Mouse (Mus musculus): ENCODE data around the gene Elmo1.

The Elmo1 gene

DNA sequence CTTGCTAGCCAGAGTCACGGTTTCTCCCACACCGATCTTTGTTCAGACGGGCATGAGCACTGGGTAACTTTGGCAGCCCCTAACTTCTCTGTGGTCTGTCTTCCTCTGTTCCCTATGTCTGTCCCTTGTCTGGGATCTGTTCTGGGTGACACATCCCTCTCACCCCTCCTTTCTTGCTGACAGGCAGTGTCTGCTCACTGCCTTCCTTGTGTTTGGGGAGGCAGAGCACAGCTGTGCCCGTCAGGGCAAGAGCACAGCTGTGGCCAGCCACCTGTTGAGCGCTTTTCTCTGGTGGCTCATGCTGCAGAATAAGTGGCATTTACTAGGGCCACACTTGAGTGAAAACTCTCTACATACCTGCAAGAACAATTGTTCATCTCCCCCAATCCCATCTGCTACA, 116.7 kb downstream of the Elmo1 start:
- DNase-seq (ENCODE audit: low spot score), result no peak

- no peak for DNase-seq (ENCODE audit: low spot score)
Observed at GRCm38 (mm10) chr13:20207950-20208642, 117.7 kb downstream of the Elmo1 start.

- DNase-seq (ENCODE audit: low spot score), result no peak
Observed at GRCm38 (mm10) chr13:20208867-20209266, 118.5 kb downstream of the Elmo1 start.

DNA sequence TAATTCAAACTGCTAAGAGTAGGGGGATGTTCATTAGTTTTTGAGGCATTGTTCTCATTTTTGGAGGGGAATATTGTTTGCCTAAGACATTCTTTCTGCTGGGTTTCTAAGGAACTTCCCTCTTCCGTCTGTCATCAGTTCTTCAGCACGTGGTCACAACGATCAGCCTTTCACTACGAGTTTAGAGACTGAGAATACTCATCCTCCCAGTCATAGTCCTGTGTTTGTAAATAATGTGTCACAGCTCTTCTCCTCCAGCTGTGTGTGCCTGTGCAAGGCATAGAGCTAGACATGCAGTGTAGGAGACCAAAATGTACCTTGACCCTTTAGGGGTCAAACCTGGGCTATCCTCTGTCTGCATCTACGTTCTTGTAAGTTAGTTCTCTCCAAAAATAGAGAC, 121.4 kb downstream of the Elmo1 start:
- no peak for DNase-seq (ENCODE audit: low spot score)

DNA sequence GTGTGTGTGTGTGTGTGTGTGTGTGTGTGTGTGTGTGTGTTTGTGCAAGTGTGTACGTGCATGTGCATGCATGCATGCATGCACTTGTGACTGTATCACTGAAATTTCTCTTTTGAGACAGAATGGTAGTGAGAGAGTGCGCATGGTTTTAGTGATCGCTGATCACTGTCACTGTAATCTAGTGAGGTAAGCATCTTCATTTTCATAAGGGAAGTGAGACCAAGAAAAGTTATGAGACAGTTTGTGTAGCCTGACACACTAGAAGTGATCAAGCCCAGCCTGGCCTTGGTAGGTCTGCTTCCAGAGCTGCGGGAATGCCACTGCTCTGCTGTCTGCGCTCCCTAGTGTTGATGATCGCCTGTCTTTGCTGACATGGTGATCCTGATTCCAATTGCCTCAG, 122.3 kb downstream of the Elmo1 start:
- no peak for DNase-seq (ENCODE audit: low spot score)

- no peak for DNase-seq (ENCODE audit: low spot score)
Observed at GRCm38 (mm10) chr13:20213861-20214260, 123.5 kb downstream of the Elmo1 start.

- DNase-seq (ENCODE audit: low spot score), result no peak
Observed at GRCm38 (mm10) chr13:20217453-20218090, 127.2 kb downstream of the Elmo1 start.

DNA sequence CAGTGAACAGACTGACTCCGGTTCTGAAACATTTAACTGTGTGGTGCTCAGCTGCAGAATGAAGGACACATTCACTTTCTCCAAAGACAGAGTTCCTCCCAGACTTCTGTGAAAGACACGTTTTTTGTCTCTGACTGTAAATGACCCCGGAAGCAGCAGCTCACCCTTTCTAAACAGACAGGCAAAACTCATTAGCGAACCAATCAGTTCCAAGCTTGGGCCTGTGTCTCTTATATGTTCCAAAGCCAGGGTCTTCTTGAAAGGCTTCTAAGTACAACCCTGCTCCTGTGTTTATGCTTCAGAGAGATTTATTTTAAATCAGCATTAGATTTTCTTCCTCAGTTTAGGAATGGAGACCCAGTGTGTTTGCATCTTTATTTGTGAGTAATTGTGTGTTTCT, 127.7 kb downstream of the Elmo1 start:
- no peak for DNase-seq (ENCODE audit: low spot score)

- no peak for DNase-seq (ENCODE audit: low spot score)
Observed at GRCm38 (mm10) chr13:20220414-20220813, 130.0 kb downstream of the Elmo1 start.

DNA sequence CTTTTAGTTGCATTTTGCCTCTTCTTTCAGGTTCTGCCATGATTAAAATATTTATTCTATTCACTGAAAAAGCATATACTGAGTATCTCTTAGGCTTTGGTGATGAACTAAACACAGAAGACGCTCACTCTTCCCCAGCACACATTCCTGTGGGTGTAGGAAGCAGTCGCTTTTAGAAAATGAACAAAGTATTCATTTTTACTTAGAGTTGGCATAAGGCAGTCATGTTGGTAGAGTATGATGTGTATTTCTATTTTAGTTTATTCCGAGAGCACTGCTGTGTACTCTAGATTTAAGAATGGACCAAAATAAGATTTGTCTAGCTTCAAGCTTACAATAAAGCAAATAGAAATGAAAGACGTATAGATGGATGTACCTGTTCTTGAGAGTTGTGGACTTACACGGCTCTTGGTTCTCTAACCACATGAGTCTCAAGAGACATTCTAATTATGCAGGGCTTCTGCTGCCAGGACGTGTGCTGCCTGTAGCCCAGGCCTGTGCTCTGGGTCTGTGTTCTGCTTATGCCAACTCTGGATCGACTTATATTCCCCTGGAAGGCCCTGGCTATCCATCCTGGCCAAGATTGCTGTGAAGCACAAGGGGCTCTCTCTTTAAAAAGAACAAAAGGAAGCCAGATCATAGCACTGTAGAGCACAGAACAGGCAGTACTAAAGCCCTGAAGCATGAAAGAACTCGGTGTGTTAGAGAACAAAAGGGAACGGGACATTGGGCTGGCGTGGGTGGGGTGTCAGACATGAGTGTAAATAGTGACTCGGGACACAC, 137.7 kb downstream of the Elmo1 start:
- DNase-seq (ENCODE audit: low spot score), result no peak

DNA sequence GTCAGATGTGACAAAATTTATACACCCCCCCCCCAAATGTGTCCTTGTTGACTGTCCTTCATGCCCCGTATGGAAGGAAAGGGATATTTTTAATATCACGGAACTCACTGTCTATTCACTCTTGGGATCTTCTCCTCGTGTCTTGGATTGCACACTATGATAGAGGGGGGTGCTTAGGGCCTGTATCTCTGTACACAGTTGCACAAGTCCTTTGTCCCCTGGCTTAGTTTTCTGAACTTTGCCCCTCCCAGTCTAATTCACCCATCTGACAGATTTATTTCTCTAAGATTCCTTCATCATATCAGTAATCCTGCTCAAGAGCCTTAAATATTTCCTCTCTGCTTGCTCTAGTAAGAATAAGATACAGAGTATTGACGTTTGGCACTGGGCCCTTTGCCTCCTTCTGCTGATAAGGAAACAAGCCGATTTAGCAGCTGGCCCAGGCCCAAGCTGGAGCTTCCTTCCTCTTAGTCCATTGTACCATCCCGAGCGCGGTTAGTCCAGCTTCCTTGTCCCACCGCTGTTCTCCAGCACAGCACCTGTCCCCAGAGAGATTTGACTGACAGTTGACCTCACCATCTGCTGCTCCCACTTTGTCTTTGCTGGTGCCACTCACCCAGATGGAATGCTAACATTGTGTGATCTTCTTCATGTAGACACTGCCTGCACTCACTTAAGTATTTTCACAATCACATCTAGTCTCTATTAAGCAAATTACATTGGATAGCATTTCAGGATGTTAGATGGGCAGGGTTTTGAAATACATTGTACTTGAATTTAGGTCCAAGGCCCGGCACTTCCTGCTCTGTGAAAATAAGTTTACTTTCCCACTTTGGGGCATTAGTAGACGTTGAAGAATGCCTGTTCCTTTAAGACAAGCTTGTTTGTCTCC, 141.7 kb downstream of the Elmo1 start:
- DNase-seq (ENCODE audit: low spot score), result peak; percentile 30

DNA sequence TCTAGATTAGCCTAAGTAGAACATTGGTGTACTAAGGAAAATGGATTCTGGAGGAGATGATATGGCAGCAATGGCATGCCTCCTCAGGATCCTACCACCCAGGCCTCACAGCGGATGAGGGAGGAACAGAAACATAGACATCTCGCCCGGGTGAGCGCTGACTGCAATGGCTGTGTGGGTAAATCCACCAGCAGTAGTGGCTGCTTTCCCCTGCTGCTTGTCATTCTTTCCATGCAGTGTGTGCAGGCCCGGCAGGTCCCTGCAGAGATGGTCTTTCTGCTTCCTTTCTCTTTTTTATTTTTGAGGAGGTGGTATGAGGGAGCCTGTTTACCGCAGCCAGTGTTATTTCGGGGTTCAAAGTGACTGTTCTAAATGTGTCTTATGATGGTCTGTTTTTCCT, 143.3 kb downstream of the Elmo1 start:
- DNase-seq (ENCODE audit: low spot score), result no peak

DNA sequence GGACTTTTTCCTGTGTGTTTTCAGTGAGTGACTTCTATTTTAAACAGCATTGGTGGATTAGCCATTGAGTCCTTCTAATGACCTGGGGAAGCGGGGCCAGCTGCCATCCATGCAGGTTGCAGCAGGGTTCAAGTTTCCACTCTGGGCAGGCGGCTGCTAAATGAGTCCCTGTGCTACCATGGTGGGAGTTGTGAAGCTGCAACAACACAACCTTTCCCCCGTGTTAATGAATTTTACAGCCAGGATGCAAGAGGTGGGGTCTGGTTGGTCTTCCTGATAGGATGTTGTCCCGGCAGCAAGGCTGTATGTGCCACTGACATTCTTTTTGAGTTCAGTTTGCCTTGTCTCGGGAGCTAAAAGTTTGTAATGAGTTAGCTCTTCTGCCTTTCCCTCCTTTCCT, 147.2 kb downstream of the Elmo1 start:
- DNase-seq (ENCODE audit: low spot score), result no peak

- no peak for DNase-seq (ENCODE audit: low spot score)
Observed at GRCm38 (mm10) chr13:20238146-20238545, 147.8 kb downstream of the Elmo1 start.

- DNase-seq (ENCODE audit: low spot score), result no peak
Observed at GRCm38 (mm10) chr13:20238743-20239142, 148.3 kb downstream of the Elmo1 start.

- no peak for DNase-seq (ENCODE audit: low spot score)
Observed at GRCm38 (mm10) chr13:20250069-20250668, 159.8 kb downstream of the Elmo1 start.

GRCm38 (mm10) chr13:20254911-20255310, 164.5 kb downstream of the Elmo1 start:
- DNase-seq (ENCODE audit: low spot score), result no peak

DNA sequence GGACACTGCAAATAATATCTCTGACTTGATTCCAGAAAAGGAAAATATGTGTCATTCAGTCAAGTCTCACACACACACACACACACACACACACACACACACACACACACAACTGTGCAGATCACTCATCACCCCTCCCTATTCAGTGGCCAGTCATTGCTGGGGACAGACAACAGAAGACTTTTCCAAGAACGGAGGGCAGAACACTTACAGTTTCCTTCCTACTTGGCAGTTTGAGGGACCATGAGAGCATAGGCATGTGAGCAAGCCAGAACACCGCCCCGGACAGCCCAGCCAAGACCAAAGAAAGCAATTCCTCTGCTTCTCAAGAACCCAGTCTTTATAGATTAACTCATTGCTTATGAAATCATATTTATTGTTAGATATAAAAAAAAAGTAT, 165.0 kb downstream of the Elmo1 start:
- no peak for DNase-seq (ENCODE audit: low spot score)

- no peak for DNase-seq (ENCODE audit: low spot score)
Observed at GRCm38 (mm10) chr13:20256613-20257012, 166.2 kb downstream of the Elmo1 start.

DNA sequence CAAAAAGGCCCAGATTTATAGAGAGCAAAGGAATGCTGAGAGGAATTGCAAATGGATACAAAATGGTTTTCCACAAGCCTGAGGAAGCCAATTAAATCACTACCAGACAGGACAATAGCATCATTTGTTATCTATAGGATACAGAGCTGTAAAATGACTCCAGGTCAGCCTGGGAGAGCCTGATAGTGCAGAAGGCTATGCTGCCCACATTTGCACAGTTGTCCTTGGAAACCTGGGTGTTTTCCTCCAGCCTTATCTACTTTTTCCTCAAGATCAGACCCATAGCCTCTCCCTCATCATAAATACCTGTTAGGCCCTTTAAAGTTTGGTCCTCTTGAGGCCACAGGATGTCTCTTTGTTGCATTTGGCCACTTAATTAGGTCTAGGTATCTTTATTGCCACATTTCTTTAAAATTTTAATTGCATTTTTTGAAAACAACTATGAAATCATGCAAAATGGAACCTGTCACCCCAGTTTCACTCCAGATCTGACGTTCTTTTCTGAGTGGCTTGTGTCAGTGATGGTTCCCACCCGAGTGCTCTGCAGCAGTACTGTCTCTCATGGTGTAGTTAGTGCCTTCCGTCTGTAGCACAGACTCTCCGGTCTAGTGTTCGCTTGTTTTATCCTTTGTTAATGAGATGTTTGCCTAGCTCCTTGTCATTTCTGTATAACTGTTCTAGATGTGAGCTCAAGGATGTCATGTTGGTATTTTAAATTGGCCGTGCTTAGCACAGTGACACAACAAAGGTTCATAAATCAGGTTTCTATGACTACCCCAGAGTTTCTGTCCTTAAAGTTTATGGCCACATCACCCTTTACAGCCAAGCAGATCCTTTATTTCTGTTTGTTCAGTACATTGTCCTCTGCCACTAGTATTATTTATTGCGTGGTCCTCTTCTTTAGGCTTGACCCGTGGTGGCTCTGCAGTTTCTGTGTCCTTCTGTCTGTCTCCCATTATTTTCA, 167.4 kb downstream of the Elmo1 start:
- no peak for DNase-seq (ENCODE audit: low spot score)

GRCm38 (mm10) chr13:20263173-20263572, 172.8 kb downstream of the Elmo1 start:
- no peak for DNase-seq (ENCODE audit: low spot score)
